In genomic region chr16:28753124-28753917, GRCm38 (mm10) we compare ENCODE assay signal across 7 mouse cellular contexts. TPM values are rescaled to one million over a fixed set of nuclear protein-coding genes. Genes with fewer than 3 reads are reported as not detected.
A peak's percentile ranks its signal among the peaks of the same experiment; 100 is the strongest.
DNase-seq lines count a peak whose midpoint lies in the region; ATAC-seq lines count a peak whose summit lies in the region.

No protein-coding gene starts in this region.

- under 1% methylated on average over 33 of the region's 33 CpGs for WGBS in embryonic facial prominence, embryonic 13.5 days
- WGBS in heart, embryonic 12.5 days = under 1% methylated on average over 33 of the region's 33 CpGs
- WGBS in kidney, embryonic 15.5 days = under 1% methylated on average over 33 of the region's 33 CpGs
- WGBS in limb, embryonic 12.5 days = under 1% methylated on average over 33 of the region's 33 CpGs
- under 1% methylated on average over 33 of the region's 33 CpGs for WGBS in neural tube, embryonic 15.5 days

- DNase-seq in brain, embryonic 18.5 days (ENCODE audit: low read depth, low spot score) = peak; percentile 93
- DNase-seq in urinary bladder, postnatal 36 days (ENCODE audit: low spot score in 2 of 2) = peak; percentile 5 to 34

- no peaks in the 10 kb centered on the region for H3K36me3 ChIP-seq in embryonic facial prominence, embryonic 13.5 days
- no peaks in the 10 kb centered on the region for H3K36me3 ChIP-seq in heart, embryonic 12.5 days
- no peaks in the 10 kb centered on the region for H3K36me3 ChIP-seq in kidney, embryonic 15.5 days
- no peaks in the 10 kb centered on the region for H3K36me3 ChIP-seq in limb, embryonic 12.5 days
- no peaks in the 10 kb centered on the region for H3K36me3 ChIP-seq in neural tube, embryonic 15.5 days

- H3K9ac ChIP-seq in embryonic facial prominence, embryonic 13.5 days = peak overlapping the region; percentile 64
- peak overlapping the region; percentile 49 for H3K9ac ChIP-seq in heart, embryonic 12.5 days
- no peak overlapping the region for H3K9ac ChIP-seq in kidney, embryonic 15.5 days
- peak overlapping the region; percentile 50; the same call in 1 of the 2 replicates for H3K9ac ChIP-seq in limb, embryonic 12.5 days (replicated peaks)
- peak overlapping the region; percentile 74 for H3K9ac ChIP-seq in neural tube, embryonic 15.5 days (replicated peaks)

- ATAC-seq in embryonic facial prominence, embryonic 13.5 days (ENCODE audit: insufficient number of reproducible peaks, insufficient read depth, low FRiP score, low TSS enrichment, low read depth) = peak; percentile 75
- peak; percentile 86 for ATAC-seq in heart, embryonic 12.5 days (ENCODE audit: insufficient number of reproducible peaks, low FRiP score)
- ATAC-seq in kidney, embryonic 15.5 days (replicated peaks; ENCODE audit: low FRiP score) = peak; percentile 97
- peak; percentile 91 for ATAC-seq in limb, embryonic 12.5 days (ENCODE audit: insufficient number of reproducible peaks, insufficient read depth, low FRiP score, low TSS enrichment, low read depth)
- ATAC-seq in neural tube, embryonic 15.5 days (ENCODE audit: low FRiP score) = peak; percentile 98

- H3K4me2 ChIP-seq in embryonic facial prominence, embryonic 13.5 days = peak overlapping the region; percentile 69
- H3K4me2 ChIP-seq in heart, embryonic 12.5 days = peak overlapping the region; percentile 73
- peak overlapping the region; percentile 61 for H3K4me2 ChIP-seq in kidney, embryonic 15.5 days
- H3K4me2 ChIP-seq in limb, embryonic 12.5 days = peak overlapping the region; percentile 69
- peak overlapping the region; percentile 77 for H3K4me2 ChIP-seq in neural tube, embryonic 15.5 days

- H3K9me3 ChIP-seq in embryonic facial prominence, embryonic 13.5 days = no peaks in the 10 kb centered on the region
- no peaks in the 10 kb centered on the region for H3K9me3 ChIP-seq in heart, embryonic 12.5 days (replicated peaks)
- H3K9me3 ChIP-seq in kidney, embryonic 15.5 days (replicated peaks) = no peaks in the 10 kb centered on the region
- no peaks in the 10 kb centered on the region for H3K9me3 ChIP-seq in limb, embryonic 12.5 days
- H3K9me3 ChIP-seq in neural tube, embryonic 15.5 days (replicated peaks) = no peaks in the 10 kb centered on the region

- no peak overlapping the region for H3K27ac ChIP-seq in embryonic facial prominence, embryonic 13.5 days
- no peak overlapping the region for H3K27ac ChIP-seq in heart, embryonic 12.5 days (ENCODE audit: poor library complexity, severe bottlenecking)
- H3K27ac ChIP-seq in kidney, embryonic 15.5 days = no peak overlapping the region
- H3K27ac ChIP-seq in limb, embryonic 12.5 days = no peak overlapping the region
- H3K27ac ChIP-seq in neural tube, embryonic 15.5 days (replicated peaks) = peak overlapping the region; percentile 87

- peaks cover 8% of the 10 kb centered on the region for H3K4me1 ChIP-seq in embryonic facial prominence, embryonic 13.5 days
- H3K4me1 ChIP-seq in heart, embryonic 12.5 days (replicated peaks) = peaks cover 5% of the 10 kb centered on the region; the same call in 1 of the 2 replicates
- H3K4me1 ChIP-seq in kidney, embryonic 15.5 days = peaks cover 8% of the 10 kb centered on the region; the same call in 1 of the 2 replicates
- peaks cover 6% of the 10 kb centered on the region; the same call in 1 of the 2 replicates for H3K4me1 ChIP-seq in limb, embryonic 12.5 days (replicated peaks)
- peaks cover 7% of the 10 kb centered on the region for H3K4me1 ChIP-seq in neural tube, embryonic 15.5 days

- peak overlapping the region; percentile 39 for H3K4me3 ChIP-seq in embryonic facial prominence, embryonic 13.5 days
- peak overlapping the region; percentile 42 for H3K4me3 ChIP-seq in heart, embryonic 12.5 days
- peak overlapping the region; percentile 35 for H3K4me3 ChIP-seq in kidney, embryonic 15.5 days (replicated peaks)
- peak overlapping the region; percentile 37 for H3K4me3 ChIP-seq in limb, embryonic 12.5 days (replicated peaks)
- H3K4me3 ChIP-seq in neural tube, embryonic 15.5 days (replicated peaks) = peak overlapping the region; percentile 63

- H3K27me3 ChIP-seq in embryonic facial prominence, embryonic 13.5 days = peaks cover 5% of the 10 kb centered on the region; the same call in 1 of the 2 replicates
- no peaks in the 10 kb centered on the region for H3K27me3 ChIP-seq in heart, embryonic 12.5 days (replicated peaks)
- peaks cover 13% of the 10 kb centered on the region; the same call in 1 of the 2 replicates for H3K27me3 ChIP-seq in kidney, embryonic 15.5 days
- peaks cover 11% of the 10 kb centered on the region; the same call in 1 of the 2 replicates for H3K27me3 ChIP-seq in limb, embryonic 12.5 days
- H3K27me3 ChIP-seq in neural tube, embryonic 15.5 days (replicated peaks) = no peaks in the 10 kb centered on the region

RNA-seq across cellular contexts. Expression of gene Fgf12, which starts 0.5 kb away (rescaled TPM):
- 3.6 and 6.0 TPM in 2 replicates for polyA plus RNA-seq in embryonic facial prominence, embryonic 13.5 days (2015; fragmentation: Nextera tagmentation; extraction: Ambion mirVana)
- 5.2 and 8.3 TPM in 2 replicates for polyA plus RNA-seq in heart, embryonic 12.5 days (2016; fragmentation: Nextera tagmentation; extraction: Ambion mirVana)
- 1.9 and 2.0 TPM in 2 replicates for polyA plus RNA-seq in kidney, embryonic 15.5 days (2015; fragmentation: Nextera tagmentation; extraction: Ambion mirVana)
- 5.0 and 5.2 TPM in 2 replicates for polyA plus RNA-seq in limb, embryonic 12.5 days (2016; fragmentation: Nextera tagmentation; extraction: Ambion mirVana)
- 62.3 and 72.5 TPM in 2 replicates for polyA plus RNA-seq in neural tube, embryonic 15.5 days (2015; fragmentation: Nextera tagmentation; extraction: Ambion mirVana)
